Mouse (Mus musculus): Measurements from ENCODE around the gene A830031A19Rik. TPM values are rescaled to one million over a fixed set of nuclear protein-coding genes. Genes with fewer than 3 reads are reported as not detected.
A peak's percentile ranks its signal among the peaks of the same experiment; 100 is the strongest.

The A830031A19Rik gene
- total RNA-seq, 2 experiments from 2014 or later: not detected

- intact Hi-C loops (cut with DNase I): loop anchor here (1.0 to 5.0 kb wide), 2 partner anchors 1252 to 1813 kb away; no protein-coding TSS in a partner anchor
Observed at GRCm38 (mm10) chr11:24049226-24050031, 25.4 kb downstream of the A830031A19Rik start.

GRCm38 (mm10) chr11:24044025-24044424 is 30.8 kb downstream of the A830031A19Rik start:
- intact Hi-C loops (cut with DNase I): no loop called here
- no peak for DNase-seq (ENCODE audit: low spot score)

More at GRCm38 (mm10) chr11:24049226-24050031, 25.4 kb downstream of the A830031A19Rik start:
- peak; percentile 43 for DNase-seq (ENCODE audit: low spot score)

GRCm38 (mm10) chr11:24020760-24021159 is 54.1 kb downstream of the A830031A19Rik start:
- DNase-seq (ENCODE audit: low spot score): no peak
- intact Hi-C loops (cut with DNase I): no loop called here

- no peak for DNase-seq (ENCODE audit: low spot score)
- intact Hi-C loops (cut with DNase I): no loop called here
Observed at GRCm38 (mm10) chr11:24018783-24019182, 56.1 kb downstream of the A830031A19Rik start.

GRCm38 (mm10) chr11:24016647-24017179 is 58.1 kb downstream of the A830031A19Rik start:
- intact Hi-C loops (cut with DNase I): no loop called here
- DNase-seq (ENCODE audit: low spot score): no peak

- no peak for DNase-seq (ENCODE audit: low spot score)
- intact Hi-C loops (cut with DNase I): no loop called here
Observed at GRCm38 (mm10) chr11:24016049-24016448, 58.8 kb downstream of the A830031A19Rik start.

- intact Hi-C loops (cut with DNase I): no loop called here
- DNase-seq (ENCODE audit: low spot score): no peak
Observed at GRCm38 (mm10) chr11:24014642-24015041, 60.2 kb downstream of the A830031A19Rik start.

- no peak for DNase-seq (ENCODE audit: low spot score)
- intact Hi-C loops (cut with DNase I): no loop called here
Observed at GRCm38 (mm10) chr11:24012301-24012700, 62.6 kb downstream of the A830031A19Rik start.

- intact Hi-C loops (cut with DNase I): no loop called here
- no peak for DNase-seq (ENCODE audit: low spot score)
Observed at GRCm38 (mm10) chr11:24008976-24009375, 65.9 kb downstream of the A830031A19Rik start.

- intact Hi-C loops (cut with DNase I): no loop called here
- no peak for DNase-seq (ENCODE audit: low spot score)
Observed at GRCm38 (mm10) chr11:24008244-24008643, 66.6 kb downstream of the A830031A19Rik start.

- intact Hi-C loops (cut with DNase I): no loop called here
- DNase-seq (ENCODE audit: low spot score): no peak
Observed at GRCm38 (mm10) chr11:24005445-24006156, 69.3 kb downstream of the A830031A19Rik start.

GRCm38 (mm10) chr11:24000675-24001074 is 74.2 kb downstream of the A830031A19Rik start:
- DNase-seq (ENCODE audit: low spot score): no peak
- intact Hi-C loops (cut with DNase I): no loop called here

Small RNA genes within 50 kb of the gene (microRNA-seq; reads per million reads assigned to microRNA genes)
- not detected for gene Gm44381

Other genes with a start within 250 kb of the A830031A19Rik start
- gene Papolg, start 179.8 kb downstream of the A830031A19Rik start, total RNA-seq (2021): 1 to 10 TPM; 7.9 to 8.6 TPM
- gene Bcl11a, start 3.0 kb upstream of the A830031A19Rik start, total RNA-seq (2021): 1 to 10 TPM; 4.2 to 4.7 TPM